Mouse (Mus musculus) spleen, adult 2 months (tissue): ENCODE results near the gene Hsd17b11.

Source experiments
- CTCF ChIP-seq: fragments of 200-500 bp; IDR thresholded peaks from 2 replicates; pipeline ENCODE4 v1.5.1; 2011; ENCODE audit warnings: mild to moderate bottlenecking, inconsistent platforms; ENCODE audit not compliant: insufficient read depth, insufficient read length, insufficient replicate concordance; ENCODE audit errors: extremely low read depth
- POLR2A ChIP-seq: fragments of 200-500 bp; IDR thresholded peaks from 2 replicates; pipeline ENCODE4 v1.6.1; 2011; ENCODE audit warnings: low read depth, low read length, inconsistent platforms

- TF ChIP-seq CTCF (no peak), POLR2A (no peak)
Measured at GRCm38 (mm10) chr5:104011419-104011818, 10.3 kb downstream of the Hsd17b11 start.
